Mouse (Mus musculus): ENCODE measurements around the gene Isx. TPM values are rescaled to one million over a fixed set of nuclear protein-coding genes. Genes with fewer than 3 reads are reported as not detected.

The Isx gene
- not detected in 2 replicates for polyA plus RNA-seq (2015; fragmentation: Nextera tagmentation; extraction: Ambion mirVana)

GRCm38 (mm10) chr8:74872940-74873339 is at the start of gene Isx:
Gene Isx (plus strand): TSS chr8:74873173.
- no peak for DNase-seq (ENCODE audit: low spot score)

- no peak for DNase-seq (ENCODE audit: low spot score)
These were observed 45.3 kb upstream of the Isx start for GRCm38 (mm10) chr8:74827689-74828088.

DNA sequence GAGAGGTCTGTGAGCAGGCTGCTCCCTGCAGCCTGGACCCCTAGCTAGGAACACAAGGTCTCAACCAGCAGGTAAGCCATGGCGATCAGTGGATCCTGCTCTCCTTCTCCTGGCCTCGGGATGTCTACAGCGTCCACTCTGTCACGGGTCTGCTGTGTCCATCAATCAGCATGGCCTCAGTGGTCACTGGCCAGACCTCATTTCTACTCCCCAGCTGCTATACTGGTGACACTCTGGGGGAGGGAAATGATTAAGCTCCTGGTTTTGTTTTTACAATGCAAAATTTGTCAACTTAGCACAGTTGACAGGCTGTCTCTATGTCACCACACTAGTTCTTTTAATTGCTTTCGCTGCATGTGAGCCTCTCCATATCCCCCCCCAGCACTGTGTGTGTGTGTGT is 41.7 kb upstream of the Isx start:
- no peak for DNase-seq (ENCODE audit: low spot score)

DNA sequence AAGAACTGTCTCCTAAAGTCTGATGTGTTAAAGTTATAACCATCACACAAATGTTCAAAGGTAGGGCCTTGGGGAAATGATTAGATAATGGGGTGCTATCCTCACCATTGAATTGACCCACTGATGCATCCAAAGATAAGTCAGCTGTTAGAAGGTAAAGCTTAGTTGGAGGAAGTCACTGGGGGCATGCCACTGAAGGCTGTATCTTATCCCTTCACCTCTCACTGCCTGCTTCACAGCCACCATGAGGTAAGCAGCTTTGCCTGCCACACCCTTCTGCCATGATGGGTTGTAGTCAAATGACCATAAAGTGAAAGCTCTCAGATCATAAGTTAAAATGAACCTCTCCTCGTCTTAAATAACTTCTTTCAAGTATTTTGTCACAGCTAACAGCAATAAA is 38.7 kb upstream of the Isx start:
- no peak for DNase-seq (ENCODE audit: low spot score)

DNA sequence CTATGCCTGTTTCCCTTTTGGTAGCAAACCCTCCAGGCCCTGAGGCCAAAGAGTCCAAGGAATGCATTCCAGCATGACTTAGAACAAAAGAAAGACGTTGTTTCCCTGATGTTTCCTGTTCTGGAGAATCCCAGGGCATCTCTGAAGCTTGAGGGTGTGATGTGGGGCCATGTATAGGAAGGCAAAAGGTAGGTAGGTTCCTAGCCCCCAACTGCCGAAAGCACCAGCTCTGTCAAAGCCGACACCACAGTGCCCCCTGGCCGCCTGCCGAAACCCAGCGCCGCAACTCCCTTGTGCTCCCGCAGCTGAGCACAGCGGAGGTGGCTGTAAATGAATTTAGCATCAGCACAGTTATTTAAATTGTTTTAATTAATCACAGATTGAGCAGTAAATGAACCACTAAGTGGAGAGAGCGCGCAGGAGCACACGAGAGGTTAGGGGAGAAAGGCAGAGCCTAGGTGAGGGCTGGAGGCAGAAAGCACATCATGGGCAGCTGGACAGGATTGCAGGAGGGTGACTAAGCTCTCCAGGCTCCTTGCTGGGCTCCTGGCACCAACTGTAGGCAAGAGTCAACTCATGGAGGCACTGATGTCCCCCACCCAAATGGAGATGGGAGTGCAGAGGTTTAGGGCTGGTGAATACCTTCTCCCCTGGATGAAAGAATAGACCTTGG is 25.5 kb upstream of the Isx start:
- DNase-seq (ENCODE audit: low spot score): no peak

DNA sequence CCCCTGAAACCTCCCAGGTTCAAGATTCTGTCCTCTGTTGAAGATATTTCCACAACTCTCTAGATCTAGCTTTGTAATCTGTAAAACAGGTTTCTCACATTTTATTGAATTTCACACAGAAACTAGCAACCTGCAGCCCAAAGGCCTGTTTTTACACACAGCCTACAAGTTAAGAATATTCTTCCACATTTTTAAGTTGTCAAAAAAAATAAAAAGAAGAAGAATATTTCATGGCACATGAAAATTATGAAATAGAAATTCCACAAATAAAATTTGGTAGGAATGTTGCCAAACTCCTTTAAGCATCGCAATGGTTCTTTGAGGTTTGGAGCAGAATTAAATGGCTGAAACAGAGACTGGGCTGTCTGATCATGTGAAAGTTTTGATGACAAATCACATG is 24.3 kb upstream of the Isx start:
- DNase-seq (ENCODE audit: low spot score): no peak

DNA sequence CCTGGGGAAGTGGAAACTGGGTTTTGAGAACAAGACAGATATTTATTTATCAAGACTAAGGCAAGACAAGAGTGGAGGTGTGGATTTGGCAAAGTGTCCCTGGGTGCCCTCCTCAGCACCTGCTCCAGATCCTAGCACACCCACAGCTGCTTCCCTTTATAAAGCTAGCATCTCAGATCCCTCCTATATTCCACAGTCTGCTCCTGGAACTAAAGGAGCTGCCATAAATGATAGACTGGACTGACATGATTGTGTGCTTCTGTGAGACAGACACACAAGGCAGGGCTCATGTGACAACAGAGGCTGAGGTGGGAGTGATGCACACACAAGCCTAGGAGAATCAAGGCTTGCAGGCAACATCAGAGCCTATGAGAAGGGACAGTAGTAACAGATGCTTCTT is 22.0 kb upstream of the Isx start:
- DNase-seq (ENCODE audit: low spot score): no peak

GRCm38 (mm10) chr8:74851837-74852236 is 21.1 kb upstream of the Isx start:
- DNase-seq (ENCODE audit: low spot score): peak; percentile 5

GRCm38 (mm10) chr8:74853488-74853887 is 19.5 kb upstream of the Isx start:
- no peak for DNase-seq (ENCODE audit: low spot score)

DNA sequence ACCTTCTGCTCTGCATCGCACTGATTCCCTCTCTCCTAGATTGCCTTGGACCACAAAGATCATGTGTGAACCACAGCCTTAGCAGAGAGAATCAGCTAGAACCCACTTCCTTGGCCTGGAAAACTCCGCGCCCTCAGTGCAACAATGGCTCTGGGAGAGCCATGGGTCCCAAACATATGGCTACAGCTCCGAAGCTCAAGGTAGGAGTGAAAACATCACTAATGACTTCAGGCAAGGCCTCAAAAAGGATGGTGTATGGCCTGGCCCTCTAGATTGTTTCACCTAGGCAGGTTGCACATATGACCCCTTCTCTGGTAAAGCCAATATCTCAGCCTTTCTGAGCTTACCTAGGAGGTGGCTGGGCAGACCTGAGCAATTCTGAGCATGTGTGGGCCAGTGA is 18.2 kb upstream of the Isx start:
- DNase-seq (ENCODE audit: low spot score): no peak

DNA sequence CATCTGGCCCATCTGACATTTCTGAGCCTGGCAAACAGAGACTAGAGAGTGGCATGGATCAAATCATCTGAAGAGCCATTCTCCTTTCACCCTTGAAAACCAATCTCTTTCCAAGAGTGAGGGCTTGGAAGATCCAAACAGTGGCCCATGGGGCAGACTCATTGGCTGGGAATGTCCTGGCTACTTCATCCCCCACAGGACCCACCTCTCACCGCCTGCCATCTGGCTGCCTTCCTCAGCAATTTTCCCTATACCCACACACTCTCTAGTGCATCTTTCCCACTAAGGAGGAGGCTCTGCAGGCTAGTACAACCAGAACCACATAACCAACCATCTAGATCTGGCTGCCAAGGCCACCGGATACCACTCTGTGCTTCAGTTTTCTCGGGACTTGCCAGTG is 17.6 kb upstream of the Isx start:
- DNase-seq (ENCODE audit: low spot score): no peak

- no peak for DNase-seq (ENCODE audit: low spot score)
These were observed 13.7 kb upstream of the Isx start for GRCm38 (mm10) chr8:74859241-74859640.

- no peak for DNase-seq (ENCODE audit: low spot score)
These were observed 12.5 kb upstream of the Isx start for GRCm38 (mm10) chr8:74860449-74860848.

GRCm38 (mm10) chr8:74862598-74862997 is 10.4 kb upstream of the Isx start:
- no peak for DNase-seq (ENCODE audit: low spot score)

DNA sequence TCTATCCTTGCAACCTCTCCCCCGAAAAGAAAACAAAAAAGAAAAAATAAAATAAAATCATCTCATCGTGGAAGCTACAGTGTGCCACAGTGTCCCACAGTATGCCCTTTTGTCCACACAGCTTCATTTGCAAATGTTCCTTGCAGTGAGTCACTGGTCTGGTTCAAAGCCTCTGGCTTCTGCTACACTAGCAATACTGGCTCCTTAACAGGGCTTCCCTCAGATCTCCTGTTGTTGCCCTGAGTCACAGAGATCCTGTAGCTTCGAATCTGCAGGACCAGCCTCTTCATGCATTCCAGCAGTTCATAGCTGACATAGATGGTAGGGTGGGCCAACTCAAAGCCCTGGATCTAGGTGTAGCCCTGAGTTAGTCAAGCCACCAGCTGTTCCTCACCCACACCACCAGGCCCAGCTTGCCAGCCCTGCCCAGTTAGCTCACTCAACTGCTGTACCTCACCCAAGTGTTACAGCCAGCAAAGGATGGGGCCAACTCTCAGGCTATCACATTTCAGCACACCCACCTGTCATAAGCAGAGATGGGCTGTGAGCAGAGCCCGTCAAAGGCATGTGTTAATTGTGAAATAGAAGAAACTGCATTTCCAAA is 2.5 kb upstream of the Isx start:
- DNase-seq (ENCODE audit: low spot score): no peak

DNA sequence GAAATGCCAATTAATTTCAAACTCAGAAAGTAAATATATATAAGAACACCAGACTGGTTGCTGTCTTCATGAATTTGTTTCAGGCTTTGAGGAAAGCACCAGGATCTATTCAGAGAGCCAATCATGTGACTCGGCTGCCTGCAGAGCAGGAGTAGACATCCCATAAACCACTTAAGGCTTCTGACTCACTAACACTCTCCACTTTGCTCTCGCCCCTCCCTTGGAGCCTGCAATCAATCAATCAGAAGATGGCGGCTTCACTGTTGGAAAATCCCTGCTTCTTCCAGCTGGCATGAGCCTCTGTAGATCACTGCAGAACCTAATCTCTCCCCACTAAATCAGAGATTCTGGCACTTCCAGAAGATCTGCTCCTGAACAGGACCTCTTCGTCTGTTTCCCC is 1.3 kb upstream of the Isx start:
- DNase-seq (ENCODE audit: low spot score): no peak

DNA sequence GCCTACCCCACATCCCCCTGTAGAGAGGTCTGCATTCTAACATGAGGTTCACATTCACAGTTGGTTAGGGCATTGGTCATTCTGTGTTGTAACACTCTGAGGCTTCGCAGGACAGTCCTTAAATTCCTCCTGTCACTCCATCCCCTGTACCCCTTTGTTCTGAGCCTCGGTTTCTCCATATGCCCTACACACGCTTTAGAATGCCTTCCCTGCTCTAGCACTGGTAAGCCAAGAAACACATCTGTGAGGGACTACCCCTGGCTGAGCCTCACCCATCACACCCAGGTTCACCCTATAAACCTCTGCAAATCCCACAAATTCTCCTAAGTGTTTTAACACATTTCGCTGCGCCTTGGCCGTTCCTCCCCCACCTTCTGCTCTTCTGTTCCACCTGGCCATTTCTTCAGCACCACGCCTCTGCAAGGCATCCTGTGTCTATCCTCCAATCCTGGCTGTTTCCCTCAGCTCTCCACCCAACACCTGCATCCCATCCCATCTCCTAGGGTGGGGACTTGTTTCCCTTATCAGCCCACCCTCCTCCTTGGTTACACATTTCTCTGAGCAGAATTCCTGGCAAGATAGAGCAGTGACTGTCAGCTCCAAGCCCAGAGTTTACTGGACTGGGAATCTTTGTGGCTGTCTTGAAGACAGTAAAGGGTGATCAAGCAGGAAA is 686 bp upstream of the Isx start:
- DNase-seq (ENCODE audit: low spot score): no peak

- DNase-seq (ENCODE audit: low spot score): no peak
These were observed 1.6 kb downstream of the Isx start for GRCm38 (mm10) chr8:74874565-74874964.

- DNase-seq (ENCODE audit: low spot score): no peak
These were observed 5.7 kb downstream of the Isx start for GRCm38 (mm10) chr8:74878637-74879036.

GRCm38 (mm10) chr8:74888763-74889162 is 15.8 kb downstream of the Isx start:
- no peak for DNase-seq (ENCODE audit: low spot score)

DNA sequence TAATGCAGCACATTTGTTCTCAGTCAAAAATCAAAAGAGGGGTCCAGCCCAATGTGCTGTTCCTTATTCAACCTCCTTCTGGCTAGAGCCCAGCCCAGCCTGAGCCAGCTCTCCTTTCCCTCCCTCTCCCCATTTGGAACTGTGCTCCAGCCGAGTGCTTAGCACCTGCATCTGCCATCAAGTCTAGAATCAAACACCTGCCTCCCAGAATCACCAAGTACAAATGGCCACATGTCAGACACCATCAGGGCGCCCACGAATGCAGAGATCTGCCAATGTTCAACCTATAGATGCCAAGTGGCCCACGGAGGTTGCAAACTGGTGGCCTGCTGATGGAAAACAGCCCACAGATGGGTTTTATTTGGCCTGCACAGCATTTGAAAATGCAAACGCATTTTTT is 18.1 kb downstream of the Isx start:
- DNase-seq (ENCODE audit: low spot score): no peak

DNA sequence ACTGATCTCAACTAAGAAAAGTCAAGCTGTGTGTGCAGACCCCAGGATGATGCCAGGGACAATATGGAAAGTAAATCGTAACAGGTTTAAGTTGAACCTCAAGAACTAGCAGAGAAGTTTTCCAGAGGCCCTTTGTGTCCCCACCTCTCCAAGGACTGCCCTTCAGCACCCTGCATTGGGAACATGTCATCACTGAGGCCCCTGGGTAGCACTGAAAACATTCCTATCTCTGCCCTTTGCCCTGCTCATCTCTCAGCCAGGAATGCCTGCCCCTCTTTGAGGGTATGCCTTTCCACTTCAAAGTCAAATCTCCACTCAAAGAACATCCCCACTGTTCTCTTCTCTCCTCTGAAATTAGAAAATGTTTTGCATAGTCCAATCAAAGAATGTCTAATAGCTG is 23.3 kb downstream of the Isx start:
- DNase-seq (ENCODE audit: low spot score): no peak

- DNase-seq (ENCODE audit: low spot score): no peak
These were observed 24.3 kb downstream of the Isx start for GRCm38 (mm10) chr8:74897315-74897714.
